Mouse (Mus musculus) kidney, adult 2 months (tissue): Measurements from ENCODE around the gene Ap3b1.

ENCODE experiments used
- CTCF ChIP-seq: fragments of 200-500 bp; conservative IDR thresholded peaks from 2 replicates; pipeline ENCODE4 v1.5.1; 2011; ENCODE audit warnings: low read depth, mild to moderate bottlenecking, control low read depth, low read length, moderate library complexity, mixed read lengths; ENCODE audit not compliant: insufficient read depth, insufficient read length
- POLR2A ChIP-seq: fragments of 200-500 bp; IDR thresholded peaks from one replicate; pipeline ENCODE4 v1.6.1; 2011; ENCODE audit warnings: low read depth, low read length, control low read depth

- TF ChIP-seq CTCF: no peak
- no peak for TF ChIP-seq POLR2A
These were observed 147.7 kb downstream of the Ap3b1 start for GRCm38 (mm10) chr13:94506411-94506810.
